Mouse (Mus musculus): ENCODE results near the gene Gm17482.

The Gm17482 gene

DNA sequence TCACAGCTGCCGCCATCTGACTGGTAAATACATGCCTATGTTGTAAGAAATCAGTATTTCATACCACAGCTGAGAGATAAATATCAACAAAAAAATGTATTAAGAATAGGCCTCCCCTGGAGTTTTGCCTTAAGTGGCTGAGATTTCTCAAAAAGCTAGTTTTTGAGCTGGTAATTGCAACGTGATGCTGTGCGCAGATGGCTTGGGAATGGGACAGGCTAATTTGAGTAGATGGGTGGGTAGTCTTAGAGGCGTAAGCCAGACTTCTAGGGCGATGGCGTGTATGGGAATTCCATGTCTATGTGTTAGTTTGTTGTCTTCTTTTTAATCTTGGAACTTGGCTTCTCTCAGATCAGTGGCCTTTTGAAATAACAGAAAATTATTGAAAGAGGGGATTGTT, 64.7 kb downstream of the Gm17482 start:
- peak; percentile 70 to 83 for DNase-seq (ENCODE audit: low spot score in 2 of 2)

DNA sequence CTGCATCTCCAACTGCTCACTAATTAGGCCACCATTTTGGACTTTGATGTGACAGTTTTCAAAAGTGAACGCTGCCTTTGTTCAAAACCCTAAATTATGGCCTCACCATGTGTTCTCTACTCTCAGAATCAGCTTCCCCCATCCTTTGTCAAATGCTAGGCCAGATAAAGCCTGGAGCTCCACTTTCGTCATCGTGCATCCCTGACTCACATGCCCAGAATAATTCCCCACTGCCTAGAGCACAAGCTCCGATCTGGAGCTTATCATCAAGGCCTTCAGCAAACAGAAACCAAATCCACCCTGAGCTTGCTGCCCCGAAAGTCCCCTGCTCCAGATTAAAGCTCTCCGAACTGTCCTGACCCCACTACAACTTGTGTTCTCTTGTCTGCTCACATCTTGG, 65.5 kb downstream of the Gm17482 start:
- peak; percentile 50 to 68 for DNase-seq (ENCODE audit: low spot score in 2 of 2)

DNA sequence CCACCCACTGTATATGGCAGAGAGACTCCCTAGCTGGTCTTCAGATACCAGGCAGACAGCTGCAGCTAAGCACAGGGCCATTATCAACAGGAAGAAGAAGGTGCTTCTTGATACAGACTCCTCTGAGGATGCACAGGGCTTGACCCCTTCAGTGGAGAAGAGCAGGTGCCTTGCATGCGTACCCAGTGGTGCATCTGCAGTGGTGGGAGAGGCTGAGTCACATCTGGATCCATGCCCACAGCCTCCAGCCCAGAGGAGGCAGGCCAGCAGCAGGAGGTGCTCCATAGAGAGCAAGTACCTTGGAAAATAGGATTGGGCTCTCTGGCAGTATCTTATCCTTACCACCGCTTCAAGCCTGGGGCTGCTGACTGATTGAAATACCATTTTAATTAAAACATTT, 66.7 kb downstream of the Gm17482 start:
- no peak for DNase-seq (ENCODE audit: low spot score in 2 of 2)

DNA sequence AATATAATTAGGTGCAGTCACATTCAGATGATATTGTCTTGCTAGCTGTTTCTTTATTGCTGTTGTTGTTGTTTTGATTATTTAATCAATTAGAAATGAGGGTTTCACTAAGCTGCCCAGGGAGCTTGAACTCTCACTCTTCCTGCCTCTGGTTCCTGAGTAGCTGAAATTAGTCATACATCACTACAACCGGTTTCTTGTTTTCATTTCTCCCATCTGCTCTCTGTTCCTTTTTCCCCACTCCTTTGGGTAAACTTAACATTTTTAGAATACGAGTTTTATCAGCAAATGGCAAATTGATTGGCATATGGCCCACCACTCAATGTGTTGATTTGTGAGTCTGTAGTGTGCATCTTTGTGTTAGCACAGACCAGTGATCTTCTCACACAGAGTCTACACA, 80.0 kb downstream of the Gm17482 start:
- no peak for DNase-seq (ENCODE audit: low spot score in 2 of 2)
